Mouse (Mus musculus): ENCODE measurements around the gene Trpv5. TPM values are rescaled to one million over a fixed set of nuclear protein-coding genes. Genes with fewer than 3 reads are reported as not detected.
A peak's percentile ranks its signal among the peaks of the same experiment; 100 is the strongest.

Gene Trpv5
- polyA plus RNA-seq, 1 experiment: 6.6 TPM

GRCm38 (mm10) chr6:41701245-41701644 is 20.7 kb upstream of the Trpv5 start:
- WGBS: 67% methylated on average over 1 of the region's 1 CpGs
- Histone ChIP-seq H3K4me3 (ENCODE audit: insufficient read depth, low read depth, low read length) (no peak overlapping the region), H3K27me3 (replicated peaks; ENCODE audit: control insufficient read depth, insufficient read depth, low read length) (no peaks in the 10 kb centered on the region), H3K36me3 (ENCODE audit: control insufficient read depth, insufficient read depth, low read length) (no peaks in the 10 kb centered on the region), H3K4me1 (ENCODE audit: control insufficient read depth, insufficient read depth, low read length) (no peaks in the 10 kb centered on the region), H3K27ac (ENCODE audit: insufficient read depth, low read depth, low read length) (no peak overlapping the region)
- no peak for DNase-seq
- TF ChIP-seq POLR2A (IDR thresholded peaks at IDR 0.05; ENCODE audit: low read depth, low read length): no peak
- no peak for TF ChIP-seq CTCF (conservative IDR thresholded peaks at IDR 0.05; ENCODE audit: insufficient read depth, insufficient read length, low read depth, low read length)

- TF ChIP-seq POLR2A (IDR thresholded peaks at IDR 0.05; ENCODE audit: low read depth, low read length) (no peak), CTCF (conservative IDR thresholded peaks at IDR 0.05; ENCODE audit: insufficient read depth, insufficient read length, low read depth, low read length) (no peak)
- H3K36me3 ChIP-seq (ENCODE audit: control insufficient read depth, insufficient read depth, low read length): no peaks in the 10 kb centered on the region
- no peak overlapping the region for H3K4me3 ChIP-seq (ENCODE audit: insufficient read depth, low read depth, low read length)
- no peaks in the 10 kb centered on the region for H3K4me1 ChIP-seq (ENCODE audit: control insufficient read depth, insufficient read depth, low read length)
- H3K27me3 ChIP-seq (replicated peaks; ENCODE audit: control insufficient read depth, insufficient read depth, low read length): no peaks in the 10 kb centered on the region
- no peak for DNase-seq
- no peak overlapping the region for H3K27ac ChIP-seq (ENCODE audit: insufficient read depth, low read depth, low read length)
- WGBS: 73% methylated on average over 1 of the region's 1 CpGs
Observed at GRCm38 (mm10) chr6:41694407-41694806, 13.8 kb upstream of the Trpv5 start.

- no peak overlapping the region for H3K27ac ChIP-seq (ENCODE audit: insufficient read depth, low read depth, low read length)
- TF ChIP-seq CTCF (conservative IDR thresholded peaks at IDR 0.05; ENCODE audit: insufficient read depth, insufficient read length, low read depth, low read length) (no peak), POLR2A (IDR thresholded peaks at IDR 0.05; ENCODE audit: low read depth, low read length) (no peak)
Observed at GRCm38 (mm10) chr6:41692200-41692599, 11.6 kb upstream of the Trpv5 start.

GRCm38 (mm10) chr6:41685596-41685995 is 5.0 kb upstream of the Trpv5 start:
- no peaks in the 10 kb centered on the region; the same call in 1 of the 2 replicates for H3K4me1 ChIP-seq (ENCODE audit: control insufficient read depth, insufficient read depth, low read length)
- H3K4me3 ChIP-seq (ENCODE audit: insufficient read depth, low read depth, low read length): no peak overlapping the region
- no peak for TF ChIP-seq POLR2A (IDR thresholded peaks at IDR 0.05; ENCODE audit: low read depth, low read length)
- TF ChIP-seq CTCF (conservative IDR thresholded peaks at IDR 0.05; ENCODE audit: insufficient read depth, insufficient read length, low read depth, low read length): no peak
- 53% methylated on average over 3 of the region's 3 CpGs for WGBS
- no peaks in the 10 kb centered on the region for H3K36me3 ChIP-seq (ENCODE audit: control insufficient read depth, insufficient read depth, low read length)
- no peaks in the 10 kb centered on the region for H3K27me3 ChIP-seq (replicated peaks; ENCODE audit: control insufficient read depth, insufficient read depth, low read length)
- DNase-seq: peak; percentile 76
- no peak overlapping the region for H3K27ac ChIP-seq (ENCODE audit: insufficient read depth, low read depth, low read length)

More at GRCm38 (mm10) chr6:41692200-41692599, 11.6 kb upstream of the Trpv5 start:
- Histone ChIP-seq H3K36me3 (ENCODE audit: control insufficient read depth, insufficient read depth, low read length) (no peaks in the 10 kb centered on the region), H3K4me3 (ENCODE audit: insufficient read depth, low read depth, low read length) (no peak overlapping the region), H3K4me1 (ENCODE audit: control insufficient read depth, insufficient read depth, low read length) (no peaks in the 10 kb centered on the region), H3K27me3 (replicated peaks; ENCODE audit: control insufficient read depth, insufficient read depth, low read length) (no peaks in the 10 kb centered on the region)
- DNase-seq: no peak

- H3K4me1 ChIP-seq (ENCODE audit: control insufficient read depth, insufficient read depth, low read length): peaks cover 2% of the 10 kb centered on the region; the same call in 1 of the 2 replicates
- WGBS: 83% methylated on average over 5 of the region's 5 CpGs
- no peaks in the 10 kb centered on the region for H3K36me3 ChIP-seq (ENCODE audit: control insufficient read depth, insufficient read depth, low read length)
- H3K27ac ChIP-seq (ENCODE audit: insufficient read depth, low read depth, low read length): no peak overlapping the region
- TF ChIP-seq CTCF (conservative IDR thresholded peaks at IDR 0.05; ENCODE audit: insufficient read depth, insufficient read length, low read depth, low read length): no peak
- no peak for TF ChIP-seq POLR2A (IDR thresholded peaks at IDR 0.05; ENCODE audit: low read depth, low read length)
- DNase-seq: no peak
- no peak overlapping the region for H3K4me3 ChIP-seq (ENCODE audit: insufficient read depth, low read depth, low read length)
- H3K27me3 ChIP-seq (replicated peaks; ENCODE audit: control insufficient read depth, insufficient read depth, low read length): no peaks in the 10 kb centered on the region
Observed at GRCm38 (mm10) chr6:41684911-41685310, 4.3 kb upstream of the Trpv5 start.

GRCm38 (mm10) chr6:41684131-41684530 is 3.6 kb upstream of the Trpv5 start, which contains the start of gene Llcfc1:
TSS of gene Llcfc1 (plus strand) at chr6:41684431.
- Histone ChIP-seq H3K27me3 (replicated peaks; ENCODE audit: control insufficient read depth, insufficient read depth, low read length) (no peaks in the 10 kb centered on the region), H3K4me1 (ENCODE audit: control insufficient read depth, insufficient read depth, low read length) (peaks cover 8% of the 10 kb centered on the region), H3K4me3 (ENCODE audit: insufficient read depth, low read depth, low read length) (no peak within 1 kb of the TSS), H3K27ac (ENCODE audit: insufficient read depth, low read depth, low read length) (no peak within 1 kb of the TSS), H3K36me3 (ENCODE audit: control insufficient read depth, insufficient read depth, low read length) (no peaks in the 10 kb centered on the region)
- DNase-seq: no peak
- WGBS: 89% methylated on average over 2 of the region's 2 CpGs
- TF ChIP-seq POLR2A (IDR thresholded peaks at IDR 0.05; ENCODE audit: low read depth, low read length) (no peak), CTCF (conservative IDR thresholded peaks at IDR 0.05; ENCODE audit: insufficient read depth, insufficient read length, low read depth, low read length) (no peak)

GRCm38 (mm10) chr6:41681656-41682055 is 1.1 kb upstream of the Trpv5 start:
- TF ChIP-seq CTCF (conservative IDR thresholded peaks at IDR 0.05; ENCODE audit: insufficient read depth, insufficient read length, low read depth, low read length) (no peak), POLR2A (IDR thresholded peaks at IDR 0.05; ENCODE audit: low read depth, low read length) (no peak)
- no peaks in the 10 kb centered on the region for H3K36me3 ChIP-seq (ENCODE audit: control insufficient read depth, insufficient read depth, low read length)
- 54% methylated on average over 5 of the region's 5 CpGs for WGBS
- peak; percentile 10 for DNase-seq
- no peaks in the 10 kb centered on the region for H3K27me3 ChIP-seq (replicated peaks; ENCODE audit: control insufficient read depth, insufficient read depth, low read length)
- peak overlapping the region; percentile 45; the same call in 1 of the 2 replicates for H3K27ac ChIP-seq (ENCODE audit: insufficient read depth, low read depth, low read length)
- peaks cover 9% of the 10 kb centered on the region for H3K4me1 ChIP-seq (ENCODE audit: control insufficient read depth, insufficient read depth, low read length)
- H3K4me3 ChIP-seq (ENCODE audit: insufficient read depth, low read depth, low read length): no peak overlapping the region
